Mouse (Mus musculus): ENCODE measurements around the gene Irf2bpl.

GRCm38 (mm10) chr12:86858498-86858897, 26.1 kb downstream of the Irf2bpl start:
- TF ChIP-seq CTCF (IDR thresholded peaks at IDR 0.05; ENCODE audit: borderline replicate concordance, extremely low read depth, insufficient read depth, insufficient read length) = no peak
- no peak for TF ChIP-seq POLR2A (IDR thresholded peaks at IDR 0.05; ENCODE audit: borderline replicate concordance, extremely low read depth, insufficient read depth, insufficient read length, poor library complexity, severe bottlenecking)
